Mouse (Mus musculus): ENCODE data around the gene Vps53. TPM values are rescaled to one million over a fixed set of nuclear protein-coding genes. Genes with fewer than 3 reads are reported as not detected.
"Not testable (repeated sequence)": the region's sequence is repeated elsewhere in the genome, so short reads cannot be mapped to it uniquely, and the experiment has no call there.

The Vps53 gene
- polyA plus RNA-seq, 1 experiment from 2014 or later: 53.0 TPM

GRCm38 (mm10) chr11:76020916-76021315 is 158.5 kb downstream of the Vps53 start:
- ChIA-PET CTCF (interaction anchor here (0.7 to 1.0 kb wide), 2 partner anchors 10 to 50 kb away, joined by 3 to 4 read pairs; no protein-coding TSS in a partner anchor), POLR2A (interaction anchor here (0.6 kb wide), 1 partner anchor 43 kb away, joined by 3 read pairs; no protein-coding TSS in a partner anchor)
- DNase-seq (ENCODE audit: low read depth, low spot score) (no peak), ATAC-seq (no peak)
- in situ Hi-C loops (cut with MboI; ENCODE audit: low pct_unique_long_range_greater_than_20kb): no loop called here
- TF ChIP-seq CTCF (IDR thresholded peaks at IDR 0.05): no peak
- no peaks in the 10 kb centered on the region for H3K27me3 ChIP-seq

- no peak for TF ChIP-seq CTCF (IDR thresholded peaks at IDR 0.05)
- DNase-seq (ENCODE audit: low read depth, low spot score) (no peak), ATAC-seq (no peak)
- ChIA-PET CTCF (no interaction called here), POLR2A (no interaction called here)
- H3K27me3 ChIP-seq: no peaks in the 10 kb centered on the region
- in situ Hi-C loops (cut with MboI; ENCODE audit: low pct_unique_long_range_greater_than_20kb): no loop called here
These were observed 159.6 kb downstream of the Vps53 start for GRCm38 (mm10) chr11:76019879-76020278.

- no peaks in the 10 kb centered on the region for H3K27me3 ChIP-seq
- ATAC-seq (no peak), DNase-seq (ENCODE audit: low read depth, low spot score) (no peak)
- POLR2A ChIA-PET: no interaction called here
- TF ChIP-seq CTCF (IDR thresholded peaks at IDR 0.05): no peak
- in situ Hi-C loops (cut with MboI; ENCODE audit: low pct_unique_long_range_greater_than_20kb): no loop called here
- CTCF ChIA-PET: no interaction called here
These were observed 163.6 kb downstream of the Vps53 start for GRCm38 (mm10) chr11:76015814-76016213.

GRCm38 (mm10) chr11:76015251-76015650 is 164.2 kb downstream of the Vps53 start:
- in situ Hi-C loops (cut with MboI; ENCODE audit: low pct_unique_long_range_greater_than_20kb): no loop called here
- CTCF ChIA-PET: interaction anchor here (1.8 kb wide), 1 partner anchor 8 kb away, joined by 4 read pairs; no protein-coding TSS in a partner anchor
- POLR2A ChIA-PET: no interaction called here
- no peak for TF ChIP-seq CTCF (IDR thresholded peaks at IDR 0.05)
- DNase-seq (ENCODE audit: low read depth, low spot score) (no peak), ATAC-seq (no peak)
- no peaks in the 10 kb centered on the region for H3K27me3 ChIP-seq

GRCm38 (mm10) chr11:76010838-76011624 is 168.4 kb downstream of the Vps53 start:
- H3K27me3 ChIP-seq: no peaks in the 10 kb centered on the region
- in situ Hi-C loops (cut with MboI; ENCODE audit: low pct_unique_long_range_greater_than_20kb): no loop called here
- TF ChIP-seq CTCF (IDR thresholded peaks at IDR 0.05): no peak
- CTCF ChIA-PET: interaction anchor here (1.6 kb wide), 1 partner anchor 10 kb away, joined by 4 read pairs; no protein-coding TSS in a partner anchor
- POLR2A ChIA-PET: no interaction called here
- ATAC-seq (no peak), DNase-seq (ENCODE audit: low read depth, low spot score) (no peak)

DNA sequence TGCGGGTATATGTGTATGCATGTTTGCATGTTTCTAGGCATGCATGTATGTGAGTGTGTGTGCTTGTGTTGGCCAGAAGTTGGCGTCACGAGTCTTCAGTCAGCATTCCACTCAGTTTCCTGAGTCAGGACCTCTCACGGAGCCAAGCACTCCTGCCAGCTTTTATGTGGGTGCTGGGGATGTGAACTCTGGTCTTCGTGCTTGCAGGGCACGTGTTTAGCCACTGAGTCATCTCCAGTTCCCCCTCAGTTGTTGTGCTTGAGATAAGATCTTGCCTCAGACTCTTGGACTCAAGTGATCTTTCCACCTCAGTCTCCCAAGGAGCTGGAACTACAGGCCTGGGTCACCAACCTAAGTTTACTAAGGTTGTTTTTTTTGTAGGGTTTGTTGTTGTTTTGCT is 170.3 kb downstream of the Vps53 start:
- H3K27me3 ChIP-seq: no peaks in the 10 kb centered on the region
- POLR2A ChIA-PET: interaction anchor here (0.6 kb wide), 1 partner anchor 23 kb away, joined by 4 read pairs; no protein-coding TSS in a partner anchor
- CTCF ChIA-PET: no interaction called here
- in situ Hi-C loops (cut with MboI; ENCODE audit: low pct_unique_long_range_greater_than_20kb): loop anchor here (10.0 kb wide), 1 partner anchor 396 kb away; the partner anchor contains the start of gene Timm22
- ATAC-seq: no peak
- DNase-seq (ENCODE audit: low read depth, low spot score): no peak
- TF ChIP-seq CTCF (IDR thresholded peaks at IDR 0.05): no peak

GRCm38 (mm10) chr11:76008162-76008561 is 171.3 kb downstream of the Vps53 start:
- DNase-seq (ENCODE audit: low read depth, low spot score) (no peak), ATAC-seq (no peak)
- TF ChIP-seq CTCF (IDR thresholded peaks at IDR 0.05): no peak
- POLR2A ChIA-PET: interaction anchor here (0.5 kb wide), 1 partner anchor 51 kb away, joined by 5 read pairs; no protein-coding TSS in a partner anchor
- in situ Hi-C loops (cut with MboI; ENCODE audit: low pct_unique_long_range_greater_than_20kb): loop anchor here (10.0 kb wide), 1 partner anchor 397 kb away; the partner anchor contains the start of gene Timm22
- CTCF ChIA-PET: no interaction called here
- no peaks in the 10 kb centered on the region for H3K27me3 ChIP-seq

- H3K27me3 ChIP-seq: peaks cover 13% of the 10 kb centered on the region
- ATAC-seq; DNase-seq (ENCODE audit: low read depth, low spot score): not testable (repeated sequence)
- CTCF ChIA-PET: interaction anchor here (1.3 kb wide), 1 partner anchor 222 kb away, joined by 3 read pairs; no protein-coding TSS in a partner anchor
- in situ Hi-C loops (cut with MboI; ENCODE audit: low pct_unique_long_range_greater_than_20kb): loop anchor here (10.0 kb wide), 1 partner anchor 401 kb away; the partner anchor contains the start of gene Timm22
- POLR2A ChIA-PET: interaction anchor here (0.6 kb wide), 1 partner anchor 33 kb away, joined by 4 read pairs; no protein-coding TSS in a partner anchor
These were observed 175.2 kb downstream of the Vps53 start for GRCm38 (mm10) chr11:76004276-76004675.

DNA sequence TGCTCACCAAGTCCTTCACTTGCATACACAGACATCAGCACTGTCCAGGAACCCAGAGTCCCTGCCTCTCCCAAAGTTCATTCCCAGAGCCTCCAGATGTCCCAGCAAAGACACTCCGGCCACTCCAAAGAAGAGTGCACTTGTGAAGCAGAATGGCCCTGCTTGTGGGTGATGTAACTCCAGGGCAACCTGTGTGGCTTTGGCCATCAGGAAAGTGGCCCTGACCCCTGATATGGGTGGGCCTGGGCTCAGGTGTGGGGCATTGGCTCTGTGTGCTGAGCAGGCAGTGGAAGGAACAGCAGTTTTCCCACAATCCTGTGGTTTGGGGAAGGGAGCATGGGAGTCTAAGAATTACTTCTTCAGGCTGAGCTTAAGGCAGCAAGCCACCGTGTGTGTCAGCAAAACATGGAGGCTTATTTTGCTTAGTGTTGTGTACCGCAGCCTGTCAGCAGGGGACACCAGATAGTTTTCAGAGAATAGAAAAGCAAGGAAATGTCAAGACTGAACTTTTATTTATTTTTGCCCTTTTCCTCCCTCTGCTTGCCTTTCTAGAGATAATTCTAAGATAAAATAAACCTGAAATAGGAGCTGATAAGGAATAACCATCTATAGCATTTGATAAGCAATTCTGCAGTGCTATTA is 178.1 kb downstream of the Vps53 start:
- in situ Hi-C loops (cut with MboI; ENCODE audit: low pct_unique_long_range_greater_than_20kb): loop anchor here (10.0 kb wide), 1 partner anchor 403 kb away; the partner anchor contains the start of gene Timm22
- peaks cover 13% of the 10 kb centered on the region for H3K27me3 ChIP-seq
- DNase-seq (ENCODE audit: low read depth, low spot score) (no peak), ATAC-seq (no peak)
- ChIA-PET POLR2A (no interaction called here), CTCF (interaction anchor here (1.3 kb wide), 2 partner anchors 18 to 23 kb away, joined by 3 read pairs; no protein-coding TSS in a partner anchor)
- TF ChIP-seq CTCF (IDR thresholded peaks at IDR 0.05): peak; percentile 36

- ATAC-seq: no peak
- in situ Hi-C loops (cut with MboI; ENCODE audit: low pct_unique_long_range_greater_than_20kb): loop anchor here (10.0 kb wide), 1 partner anchor 404 kb away; the partner anchor contains the start of gene Timm22
- H3K27me3 ChIP-seq: peaks cover 13% of the 10 kb centered on the region
- no peak for DNase-seq (ENCODE audit: low read depth, low spot score)
- POLR2A ChIA-PET: interaction anchor here (0.5 kb wide), 2 partner anchors 268 to 443 kb away, joined by 3 read pairs; partner anchors contain the start of gene Ywhae
- no peak for TF ChIP-seq CTCF (IDR thresholded peaks at IDR 0.05)
- CTCF ChIA-PET: interaction anchor here (1.3 to 1.6 kb wide), 3 partner anchors 11 to 23 kb away, joined by 3 to 6 read pairs (median 3); no protein-coding TSS in a partner anchor
These were observed 178.7 kb downstream of the Vps53 start for GRCm38 (mm10) chr11:76000701-76001100.
